Mouse (Mus musculus): Measurements from ENCODE around the gene Mpped2. TPM values are rescaled to one million over a fixed set of nuclear protein-coding genes. Genes with fewer than 3 reads are reported as not detected.

The Mpped2 gene
- total and polyA plus RNA-seq, 2 experiments from 2014 or later = 42.6 to 79.4 TPM

GRCm38 (mm10) chr2:106857258-106857657 lies 164.2 kb downstream of the Mpped2 start:
- no peak overlapping the region for H3K27ac ChIP-seq (ENCODE audit: low read depth, low read length)
- DNase-seq (ENCODE audit: low spot score) = no peak
- 74% methylated on average over 4 of the region's 4 CpGs for WGBS
- TF ChIP-seq CTCF (IDR thresholded peaks at IDR 0.05) = no peak
- H3K27me3 ChIP-seq (ENCODE audit: insufficient read depth, low read length) = no peaks in the 10 kb centered on the region
- ATAC-seq (ENCODE audit: low FRiP score) = no peak
- no peaks in the 10 kb centered on the region; the same call in 1 of the 2 replicates for H3K4me1 ChIP-seq (ENCODE audit: insufficient read depth, low read length)
- no peak overlapping the region for H3K4me3 ChIP-seq (ENCODE audit: low read depth, low read length)
- H3K9me3 ChIP-seq (ENCODE audit: low read length) = no peaks in the 10 kb centered on the region
- no peak overlapping the region for H3K4me2 ChIP-seq (ENCODE audit: low read depth, low read length, poor library complexity, severe bottlenecking)
- no peak overlapping the region for H3K9ac ChIP-seq (replicated peaks; ENCODE audit: low read length, poor library complexity, severe bottlenecking)
- no peaks in the 10 kb centered on the region for H3K36me3 ChIP-seq (ENCODE audit: insufficient read depth, low read length)

DNA sequence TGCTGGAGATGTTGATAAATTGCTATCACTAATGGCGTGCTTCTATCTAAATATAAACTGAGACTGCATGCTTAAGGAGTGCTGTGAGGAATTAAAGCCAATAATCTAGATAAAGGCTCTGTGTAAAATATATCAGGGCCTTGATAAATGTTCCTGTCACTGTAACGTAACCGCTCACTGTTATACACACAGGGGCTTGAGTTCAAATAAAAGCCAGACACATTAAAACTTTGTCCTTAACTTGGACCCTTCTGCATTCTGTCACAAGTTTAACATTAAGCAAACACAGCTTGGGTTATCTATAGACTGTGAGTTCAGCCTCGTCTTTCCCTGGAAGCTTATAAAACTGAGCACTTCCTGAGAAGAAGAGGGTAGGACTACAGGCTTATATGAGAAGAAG lies 164.6 kb downstream of the Mpped2 start:
- no peak overlapping the region for H3K9ac ChIP-seq (replicated peaks; ENCODE audit: low read length, poor library complexity, severe bottlenecking)
- no peak overlapping the region for H3K27ac ChIP-seq (ENCODE audit: low read depth, low read length)
- ATAC-seq (ENCODE audit: low FRiP score) (no peak), DNase-seq (ENCODE audit: low spot score) (no peak)
- WGBS = 86% methylated on average over 4 of the region's 4 CpGs
- H3K36me3 ChIP-seq (ENCODE audit: insufficient read depth, low read length) = no peaks in the 10 kb centered on the region
- H3K27me3 ChIP-seq (ENCODE audit: insufficient read depth, low read length) = no peaks in the 10 kb centered on the region
- H3K4me3 ChIP-seq (ENCODE audit: low read depth, low read length) = no peak overlapping the region
- no peak for TF ChIP-seq CTCF (IDR thresholded peaks at IDR 0.05)
- H3K4me2 ChIP-seq (ENCODE audit: low read depth, low read length, poor library complexity, severe bottlenecking) = no peak overlapping the region
- H3K9me3 ChIP-seq (ENCODE audit: low read length) = no peaks in the 10 kb centered on the region
- no peaks in the 10 kb centered on the region; the same call in 1 of the 2 replicates for H3K4me1 ChIP-seq (ENCODE audit: insufficient read depth, low read length)

DNA sequence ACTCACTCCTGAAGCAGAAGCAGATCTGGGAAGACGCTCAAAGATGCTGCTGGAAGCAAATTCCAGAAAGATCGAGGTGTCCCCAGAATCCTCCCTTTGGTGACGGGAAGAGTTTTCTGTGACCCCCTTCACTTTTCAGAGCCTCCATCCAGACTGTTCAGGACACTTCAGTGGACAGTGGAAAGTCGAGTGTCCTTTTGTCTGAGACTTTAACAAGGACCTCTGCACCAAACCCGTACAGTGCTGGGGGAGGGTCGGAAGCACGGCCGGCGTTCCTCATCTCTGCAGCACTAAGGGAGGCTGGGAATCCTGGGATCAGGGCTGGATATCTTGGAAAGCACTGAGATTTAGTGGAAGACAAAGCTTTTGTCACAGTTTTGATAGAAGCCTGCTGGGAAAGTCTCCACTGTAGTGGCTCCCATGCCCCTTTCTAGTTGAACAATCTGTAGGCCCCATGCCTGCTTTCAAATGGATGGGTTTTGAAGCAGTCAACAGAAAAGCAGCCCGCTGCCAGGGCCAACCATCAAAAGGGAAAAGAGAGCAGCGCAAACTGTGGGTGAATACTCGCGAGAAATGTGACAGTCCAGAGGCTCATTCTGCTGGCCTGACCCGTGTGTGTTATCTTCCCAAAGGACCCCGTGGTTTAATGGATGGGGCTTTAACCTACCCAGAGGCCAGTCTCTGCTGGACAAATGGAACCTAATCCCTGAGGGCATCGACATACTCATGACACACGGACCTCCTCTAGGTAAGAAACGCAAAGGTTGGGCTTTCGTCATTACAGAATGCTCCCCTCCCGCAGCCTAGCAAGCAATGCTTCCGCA lies 168.0 kb downstream of the Mpped2 start:
- WGBS = 37% methylated on average over 21 of the region's 21 CpGs
- ATAC-seq (ENCODE audit: low FRiP score) (no peak), DNase-seq (ENCODE audit: low spot score) (no peak)
- Histone ChIP-seq H3K9me3 (ENCODE audit: low read length) (no peaks in the 10 kb centered on the region), H3K4me1 (ENCODE audit: insufficient read depth, low read length) (no peaks in the 10 kb centered on the region; the same call in 1 of the 2 replicates), H3K9ac (replicated peaks; ENCODE audit: low read length, poor library complexity, severe bottlenecking) (no peak overlapping the region), H3K36me3 (ENCODE audit: insufficient read depth, low read length) (no peaks in the 10 kb centered on the region), H3K4me3 (ENCODE audit: low read depth, low read length) (no peak overlapping the region), H3K4me2 (ENCODE audit: low read depth, low read length, poor library complexity, severe bottlenecking) (peak overlapping the region; percentile 9; the same call in 1 of the 2 replicates), H3K27ac (ENCODE audit: low read depth, low read length) (no peak overlapping the region), H3K27me3 (ENCODE audit: insufficient read depth, low read length) (no peaks in the 10 kb centered on the region)
- TF ChIP-seq CTCF (IDR thresholded peaks at IDR 0.05) = no peak

- H3K4me2 ChIP-seq (ENCODE audit: low read depth, low read length, poor library complexity, severe bottlenecking) = no peak overlapping the region
- no peak overlapping the region for H3K9ac ChIP-seq (replicated peaks; ENCODE audit: low read length, poor library complexity, severe bottlenecking)
- no peaks in the 10 kb centered on the region for H3K9me3 ChIP-seq (ENCODE audit: low read length)
- ATAC-seq (ENCODE audit: low FRiP score) = no peak
- H3K27me3 ChIP-seq (ENCODE audit: insufficient read depth, low read length) = no peaks in the 10 kb centered on the region
- no peak for TF ChIP-seq CTCF (IDR thresholded peaks at IDR 0.05)
- no peak overlapping the region for H3K4me3 ChIP-seq (ENCODE audit: low read depth, low read length)
- 53% methylated on average over 11 of the region's 11 CpGs for WGBS
- H3K4me1 ChIP-seq (ENCODE audit: insufficient read depth, low read length) = no peaks in the 10 kb centered on the region; the same call in 1 of the 2 replicates
- H3K27ac ChIP-seq (ENCODE audit: low read depth, low read length) = no peak overlapping the region
- H3K36me3 ChIP-seq (ENCODE audit: insufficient read depth, low read length) = no peaks in the 10 kb centered on the region
- no peak for DNase-seq (ENCODE audit: low spot score)
Observed at GRCm38 (mm10) chr2:106863050-106863653, 170.1 kb downstream of the Mpped2 start.

GRCm38 (mm10) chr2:106865148-106865786 lies 172.2 kb downstream of the Mpped2 start:
- DNase-seq (ENCODE audit: low spot score) (no peak), ATAC-seq (ENCODE audit: low FRiP score) (no peak)
- Histone ChIP-seq H3K27ac (ENCODE audit: low read depth, low read length) (no peak overlapping the region), H3K4me2 (ENCODE audit: low read depth, low read length, poor library complexity, severe bottlenecking) (no peak overlapping the region), H3K4me1 (ENCODE audit: insufficient read depth, low read length) (no peaks in the 10 kb centered on the region; the same call in 1 of the 2 replicates), H3K36me3 (ENCODE audit: insufficient read depth, low read length) (no peaks in the 10 kb centered on the region), H3K4me3 (ENCODE audit: low read depth, low read length) (no peak overlapping the region), H3K9ac (replicated peaks; ENCODE audit: low read length, poor library complexity, severe bottlenecking) (no peak overlapping the region), H3K9me3 (ENCODE audit: low read length) (no peaks in the 10 kb centered on the region), H3K27me3 (ENCODE audit: insufficient read depth, low read length) (no peaks in the 10 kb centered on the region)
- TF ChIP-seq CTCF (IDR thresholded peaks at IDR 0.05) = no peak
- 87% methylated on average over 7 of the region's 7 CpGs for WGBS

Measured in midbrain, postnatal 0 days (tissue).